Mouse (Mus musculus): ENCODE measurements around the gene Trip10. TPM values are rescaled to one million over a fixed set of nuclear protein-coding genes. Genes with fewer than 3 reads are reported as not detected.

The Trip10 gene
- polyA plus RNA-seq, 2 experiments: 6.0 to 6.6 TPM

GRCm38 (mm10) chr17:57262901-57263550 lies 13.8 kb downstream of the Trip10 start:
- H3K4me2 ChIP-seq (ENCODE audit: low read depth): no peak overlapping the region
- WGBS (ENCODE audit: insufficient replicate concordance): 69% methylated on average over 17 of the region's 17 CpGs
- no peak overlapping the region for H3K27ac ChIP-seq
- H3K9ac ChIP-seq (replicated peaks): no peak overlapping the region
- peaks cover 3 to 12% of the 10 kb centered on the region in 2 experiments; a peak in 3 of 4 replicates for H3K4me1 ChIP-seq (replicated peaks; ENCODE audit: control insufficient read depth in 2 of 2, insufficient read depth in 2 of 2, low read length in 1 of 2)
- no peaks in the 10 kb centered on the region for H3K27me3 ChIP-seq (ENCODE audit: control insufficient read depth, insufficient read depth, low read length)
- H3K36me3 ChIP-seq (replicated peaks; ENCODE audit: control insufficient read depth, insufficient read depth, low read depth): no peaks in the 10 kb centered on the region
- TF ChIP-seq CTCF (IDR thresholded peaks at IDR 0.05; ENCODE audit: low read depth) (no peak), EP300 (IDR thresholded peaks at IDR 0.05; ENCODE audit: low read depth) (no peak)
- DNase-seq (ENCODE audit: low read depth in 3 of 3, low spot score in 3 of 3) (no peak), ATAC-seq (ENCODE audit: insufficient read depth) (no peak)
- no peak overlapping the region for H3K4me3 ChIP-seq (ENCODE audit: insufficient read depth in 1 of 2, low read depth in 2 of 2, low read length in 2 of 2)
- H3K9me3 ChIP-seq (ENCODE audit: control insufficient read depth, low read length): no peaks in the 10 kb centered on the region

GRCm38 (mm10) chr17:57264164-57264563 lies 14.9 kb downstream of the Trip10 start:
- Histone ChIP-seq H3K27ac (no peak overlapping the region), H3K9ac (replicated peaks) (no peak overlapping the region), H3K36me3 (replicated peaks; ENCODE audit: control insufficient read depth, insufficient read depth, low read depth) (no peaks in the 10 kb centered on the region), H3K9me3 (ENCODE audit: control insufficient read depth, low read length) (no peaks in the 10 kb centered on the region), H3K4me3 (ENCODE audit: insufficient read depth in 1 of 2, low read depth in 2 of 2, low read length in 2 of 2) (no peak overlapping the region), H3K27me3 (ENCODE audit: control insufficient read depth, insufficient read depth, low read length) (no peaks in the 10 kb centered on the region), H3K4me1 (replicated peaks; ENCODE audit: control insufficient read depth in 2 of 2, insufficient read depth in 2 of 2, low read length in 1 of 2) (peaks cover 3 to 12% of the 10 kb centered on the region in 2 experiments; a peak in 3 of 4 replicates), H3K4me2 (ENCODE audit: low read depth) (no peak overlapping the region)
- ATAC-seq (ENCODE audit: insufficient read depth) (no peak), DNase-seq (ENCODE audit: low read depth in 3 of 3, low spot score in 3 of 3) (no peak)
- 23% methylated on average over 2 of the region's 2 CpGs for WGBS (ENCODE audit: insufficient replicate concordance)
- TF ChIP-seq EP300 (IDR thresholded peaks at IDR 0.05; ENCODE audit: low read depth): no peak
- no peak for TF ChIP-seq CTCF (IDR thresholded peaks at IDR 0.05; ENCODE audit: low read depth)

DNA sequence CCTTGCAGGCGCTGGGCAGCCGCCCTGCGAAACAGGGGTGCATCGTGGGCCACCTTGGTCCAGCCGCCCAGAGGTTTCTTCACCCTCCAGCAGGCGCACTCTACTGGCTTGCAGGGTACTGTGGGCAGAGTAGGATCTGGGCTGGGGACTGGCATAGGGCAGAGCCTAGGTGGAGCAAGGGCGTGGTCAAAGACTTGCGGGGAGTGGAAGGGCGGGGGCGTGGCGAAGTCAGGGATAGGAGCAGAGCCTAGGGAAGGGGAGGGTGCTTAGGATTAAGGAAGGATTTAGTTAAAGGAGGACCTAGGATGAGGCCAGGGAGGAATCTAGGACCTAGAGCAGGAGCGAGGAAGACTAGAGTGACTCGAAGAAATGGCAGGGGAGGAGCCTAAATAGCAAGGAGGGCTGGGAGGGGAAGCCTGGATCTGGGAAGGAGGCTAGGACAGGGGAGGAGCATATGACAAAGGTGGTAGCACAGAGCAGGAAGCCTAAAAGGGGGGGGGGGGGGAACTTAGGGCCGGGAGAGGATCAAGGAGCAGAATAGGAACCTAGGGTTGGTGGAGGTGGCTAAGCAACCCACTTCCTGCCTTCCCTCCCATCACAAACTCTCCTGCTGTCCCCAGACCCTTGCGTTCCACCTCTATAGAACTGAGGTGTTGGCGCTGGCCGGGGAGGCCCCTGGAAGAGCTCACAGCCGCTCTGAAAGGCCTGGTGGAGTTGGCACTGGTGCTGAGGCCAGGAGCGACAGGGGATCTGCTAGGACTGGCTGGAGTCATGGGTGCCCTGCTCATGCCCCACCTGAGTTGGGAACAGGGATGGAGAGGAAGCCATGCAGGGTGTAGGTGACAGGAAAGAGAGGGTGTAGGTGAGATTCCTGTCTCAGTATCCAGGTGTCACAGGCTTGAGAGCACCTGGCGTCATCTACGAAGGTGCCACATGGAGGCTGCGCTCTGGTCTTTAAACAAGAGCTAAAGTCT lies 16.0 kb downstream of the Trip10 start:
- DNase-seq (ENCODE audit: low read depth in 3 of 3, low spot score in 3 of 3) (peak in 1 of 3 experiments; percentile 55), ATAC-seq (ENCODE audit: insufficient read depth) (peak; percentile 82)
- Histone ChIP-seq H3K4me1 (replicated peaks; ENCODE audit: control insufficient read depth in 2 of 2, insufficient read depth in 2 of 2, low read length in 1 of 2) (peaks cover 3 to 12% of the 10 kb centered on the region in 2 experiments; a peak in 3 of 4 replicates), H3K36me3 (replicated peaks; ENCODE audit: control insufficient read depth, insufficient read depth, low read depth) (no peaks in the 10 kb centered on the region), H3K4me3 (ENCODE audit: insufficient read depth in 1 of 2, low read depth in 2 of 2, low read length in 2 of 2) (no peak overlapping the region), H3K27me3 (ENCODE audit: control insufficient read depth, insufficient read depth, low read length) (no peaks in the 10 kb centered on the region), H3K9ac (replicated peaks) (no peak overlapping the region), H3K9me3 (ENCODE audit: control insufficient read depth, low read length) (no peaks in the 10 kb centered on the region), H3K27ac (no peak overlapping the region), H3K4me2 (ENCODE audit: low read depth) (peak overlapping the region; percentile 34; the same call in 1 of the 2 replicates)
- no peak for TF ChIP-seq EP300 (IDR thresholded peaks at IDR 0.05; ENCODE audit: low read depth)
- TF ChIP-seq CTCF (IDR thresholded peaks at IDR 0.05; ENCODE audit: low read depth): peak; percentile 43; the same call in 1 of the 2 replicates
- WGBS (ENCODE audit: insufficient replicate concordance): 31% methylated on average over 21 of the region's 22 CpGs

- Histone ChIP-seq H3K4me3 (ENCODE audit: insufficient read depth in 1 of 2, low read depth in 2 of 2, low read length in 2 of 2) (no peak overlapping the region), H3K27ac (no peak overlapping the region), H3K9me3 (ENCODE audit: control insufficient read depth, low read length) (no peaks in the 10 kb centered on the region), H3K27me3 (ENCODE audit: control insufficient read depth, insufficient read depth, low read length) (no peaks in the 10 kb centered on the region), H3K4me1 (replicated peaks; ENCODE audit: control insufficient read depth in 2 of 2, insufficient read depth in 2 of 2, low read length in 1 of 2) (peaks cover 3 to 12% of the 10 kb centered on the region in 2 experiments; a peak in 3 of 4 replicates), H3K9ac (replicated peaks) (no peak overlapping the region), H3K36me3 (replicated peaks; ENCODE audit: control insufficient read depth, insufficient read depth, low read depth) (no peaks in the 10 kb centered on the region), H3K4me2 (ENCODE audit: low read depth) (no peak overlapping the region)
- WGBS (ENCODE audit: insufficient replicate concordance): 71% methylated on average over 6 of the region's 6 CpGs
- no peak for DNase-seq (ENCODE audit: low read depth in 3 of 3, low spot score in 3 of 3)
- TF ChIP-seq CTCF (IDR thresholded peaks at IDR 0.05; ENCODE audit: low read depth): no peak
- no peak for TF ChIP-seq EP300 (IDR thresholded peaks at IDR 0.05; ENCODE audit: low read depth)
- ATAC-seq (ENCODE audit: insufficient read depth): no peak
Measured at GRCm38 (mm10) chr17:57267556-57268126, 18.4 kb downstream of the Trip10 start.
